Mouse (Mus musculus) testis, adult 2 months (tissue): ENCODE measurements at regions not wholly inside any gene's neighbourhood (a gene's known extent, or its start where the extent isn't known, plus 50 kb on each side); places are given as distances from the start of the nearest gene placed in this dataset.

Source experiments
- CTCF ChIP-seq: fragments of 200-500 bp; IDR thresholded peaks from 2 replicates; pipeline ENCODE4 v1.5.1; 2012; ENCODE audit warnings: low read depth, mild to moderate bottlenecking, inconsistent platforms, low read length, moderate library complexity; ENCODE audit not compliant: control insufficient read depth, insufficient read depth, insufficient replicate concordance
- POLR2A ChIP-seq: fragments of 200-500 bp; IDR thresholded peaks from 2 replicates; pipeline ENCODE4 v1.6.1; 2012; ENCODE audit warnings: low read depth, mild to moderate bottlenecking, inconsistent platforms, low read length, moderate library complexity; ENCODE audit not compliant: control insufficient read depth

DNA sequence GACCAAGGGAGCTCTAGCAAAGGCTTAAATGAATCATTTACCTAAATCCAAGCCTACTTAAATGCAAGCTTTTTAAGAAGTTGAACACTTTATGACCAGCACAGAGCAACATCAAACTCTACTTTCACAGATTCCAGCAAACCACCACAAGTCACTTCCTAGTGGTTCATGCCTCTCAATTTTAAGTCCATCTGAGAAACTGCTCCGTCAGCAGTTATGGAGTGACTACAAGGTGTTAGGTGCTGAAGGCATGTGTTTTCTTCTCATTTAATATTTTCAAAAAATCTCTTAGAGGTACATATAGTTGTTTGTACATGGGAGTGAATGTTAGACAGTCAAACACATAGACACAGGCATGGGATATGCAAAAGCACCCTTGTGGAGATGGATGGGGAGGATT is 72.2 kb upstream of the Adamts16 start:
- no peak for TF ChIP-seq CTCF
- no peak for TF ChIP-seq POLR2A
